Mouse (Mus musculus): Measurements from ENCODE around the gene Ptpre.
"Not testable (repeated sequence)": the region's sequence is repeated elsewhere in the genome, so short reads cannot be mapped to it uniquely, and the experiment has no call there.

Ptpre gene

GRCm38 (mm10) chr7:135650061-135650460 is 112.8 kb downstream of the Ptpre start:
- DNase-seq = no peak

DNA sequence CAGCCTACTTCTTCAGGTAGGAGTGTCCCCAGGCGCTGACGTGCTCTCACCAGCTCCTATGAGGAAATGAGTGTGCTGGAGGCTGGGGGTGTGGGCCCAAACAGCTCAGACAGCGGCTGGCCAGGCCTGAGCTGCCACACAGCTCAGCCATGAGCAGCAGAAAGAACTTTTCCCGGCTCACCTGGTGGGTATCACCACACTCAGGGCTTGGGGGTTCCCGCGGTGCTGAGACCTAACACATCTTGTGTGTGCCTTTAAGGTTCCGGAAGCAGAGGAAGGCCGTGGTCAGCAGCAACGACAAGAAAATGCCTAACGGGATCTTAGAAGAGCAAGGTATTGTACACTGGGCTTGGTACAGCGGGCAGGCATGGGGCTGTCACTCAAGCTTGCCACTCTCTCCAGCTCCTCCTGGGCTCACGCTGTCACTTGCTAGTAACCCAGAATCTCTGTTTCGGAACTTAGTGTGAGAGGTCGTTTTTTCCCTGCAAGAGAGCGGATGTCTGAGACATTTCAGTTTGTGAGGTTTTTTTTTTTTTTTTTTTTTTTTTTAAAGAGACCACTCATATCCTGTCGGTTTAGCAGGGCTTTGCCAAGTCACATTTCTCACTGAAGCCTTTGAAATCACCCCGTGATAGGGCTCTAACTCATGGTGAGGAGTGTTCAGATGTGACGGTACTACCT is 114.7 kb downstream of the Ptpre start:
- peak; percentile 29 for DNase-seq

- no peak for DNase-seq
Measured at GRCm38 (mm10) chr7:135652781-135653180, 115.5 kb downstream of the Ptpre start.

DNA sequence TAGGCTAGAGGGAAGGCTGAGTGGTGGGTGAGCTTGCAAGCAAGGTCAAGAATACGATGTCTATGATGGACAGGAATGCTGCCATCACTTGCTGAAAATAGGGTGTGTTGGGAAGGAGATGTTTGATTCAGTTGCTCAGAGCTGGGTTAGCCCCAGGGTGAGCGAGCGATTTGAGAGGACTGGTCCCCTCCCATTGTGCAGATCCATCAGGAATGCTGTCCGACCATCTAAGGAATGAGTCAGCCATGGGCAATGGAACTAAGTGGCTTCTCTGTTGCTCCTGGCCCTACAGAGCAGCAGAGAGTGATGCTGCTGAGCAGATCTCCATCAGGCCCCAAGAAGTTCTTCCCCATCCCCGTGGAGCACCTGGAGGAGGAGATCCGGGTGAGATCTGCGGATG is 116.3 kb downstream of the Ptpre start:
- DNase-seq = no peak

DNA sequence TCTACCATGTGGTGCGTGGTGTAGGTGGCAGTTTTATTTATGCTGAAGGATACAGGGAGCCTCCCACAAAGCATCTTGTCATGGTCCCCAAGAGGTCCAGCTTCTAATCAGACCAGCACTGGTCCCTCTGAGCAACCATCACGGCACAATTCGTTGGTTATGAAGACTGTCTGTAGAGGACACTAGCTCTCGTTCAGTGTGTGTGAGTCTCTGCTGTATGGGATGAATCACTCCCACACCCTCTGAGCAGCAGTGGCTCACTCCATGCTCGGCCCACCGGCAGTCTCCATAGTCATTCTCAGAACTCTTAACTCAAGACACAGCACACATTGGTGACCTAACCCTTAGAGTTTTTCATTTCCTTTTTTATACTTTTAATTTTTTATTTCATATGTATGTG is 117.0 kb downstream of the Ptpre start:
- DNase-seq = no peak

GRCm38 (mm10) chr7:135655113-135655512 is 117.8 kb downstream of the Ptpre start:
- DNase-seq = no peak

DNA sequence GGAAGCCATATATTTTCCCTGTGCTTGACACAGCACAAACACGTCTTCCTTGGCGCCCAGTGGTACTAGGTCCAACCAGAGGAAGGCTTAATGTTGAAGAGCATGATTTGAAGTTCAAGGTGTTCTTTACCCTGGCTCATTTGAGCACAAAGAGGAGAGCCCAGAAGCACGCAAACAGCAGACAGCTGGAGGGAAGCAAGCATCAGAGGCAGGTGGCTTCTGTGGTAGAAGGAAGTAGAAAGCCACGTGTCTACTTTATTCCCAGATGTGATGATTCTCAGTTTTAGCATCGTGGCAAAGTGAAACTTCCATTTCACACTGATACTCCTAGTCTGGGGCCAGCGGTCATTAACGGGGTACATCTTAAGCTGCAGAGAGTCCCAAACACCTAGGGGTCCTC is 120.9 kb downstream of the Ptpre start:
- DNase-seq = no peak

GRCm38 (mm10) chr7:135659314-135659935 is 122.1 kb downstream of the Ptpre start:
- DNase-seq = no peak

DNA sequence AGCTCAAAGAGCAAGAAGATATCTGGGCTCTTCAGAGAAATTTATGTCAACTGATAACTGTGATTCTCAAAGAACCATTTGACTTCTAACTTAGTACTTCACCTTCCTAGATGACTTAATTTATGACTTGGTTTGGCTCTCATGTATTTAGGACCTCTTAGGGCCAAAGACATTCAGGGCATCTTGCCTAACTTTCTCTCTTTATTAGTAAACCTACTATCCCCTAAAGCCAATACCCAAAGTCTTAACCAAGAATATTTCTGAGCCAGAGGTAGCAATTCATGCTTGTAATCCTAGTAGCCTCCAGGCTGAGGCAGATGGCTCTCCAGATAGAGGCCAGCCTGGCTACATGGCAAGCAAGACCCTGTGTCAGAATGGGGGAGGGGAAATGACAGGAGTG is 123.0 kb downstream of the Ptpre start:
- DNase-seq = no peak

DNA sequence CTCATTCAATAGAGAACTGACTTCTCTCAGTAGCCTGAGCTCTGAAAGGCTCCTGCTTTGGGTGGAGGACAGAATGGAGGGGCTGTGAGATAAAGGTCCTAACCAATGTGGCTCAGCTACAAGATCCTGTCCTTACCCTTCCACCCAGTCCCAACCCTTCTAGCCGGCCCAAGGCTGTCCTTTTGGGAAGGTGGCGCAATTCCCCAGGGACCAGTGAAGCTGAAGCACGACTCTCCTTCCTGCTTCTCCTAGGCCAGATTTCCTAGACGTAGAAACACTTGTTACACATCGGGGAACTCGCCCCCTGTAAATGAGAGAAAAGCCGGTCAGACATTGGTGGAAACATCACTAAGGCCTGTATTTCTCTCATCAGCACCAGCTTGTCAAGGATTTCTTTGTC is 126.9 kb downstream of the Ptpre start:
- DNase-seq = no peak

GRCm38 (mm10) chr7:135666314-135666713 is 129.0 kb downstream of the Ptpre start:
- DNase-seq = no peak

- DNase-seq = peak; percentile 84
Measured at GRCm38 (mm10) chr7:135668852-135669739, 131.8 kb downstream of the Ptpre start.

DNA sequence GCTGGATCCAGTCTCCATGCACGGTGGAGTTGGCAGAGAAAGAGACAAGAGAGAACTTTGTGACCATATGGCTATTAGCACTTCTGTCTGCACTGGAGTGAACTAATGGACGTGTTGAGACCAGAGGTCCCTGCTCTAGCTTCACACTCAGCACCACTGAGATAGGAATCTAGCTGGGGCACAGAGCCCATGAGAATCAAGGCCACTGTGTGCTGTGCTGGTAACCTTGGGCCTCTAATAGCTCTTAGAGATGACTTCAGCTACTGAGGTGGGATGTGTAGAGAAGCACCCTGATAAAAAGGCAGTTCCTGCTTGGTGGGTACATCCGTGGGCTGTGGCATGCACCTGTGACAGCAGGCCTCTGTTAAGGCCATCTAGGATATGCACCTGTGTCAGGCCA is 136.3 kb downstream of the Ptpre start:
- DNase-seq = no peak

- DNase-seq = peak; percentile 56
Measured at GRCm38 (mm10) chr7:135676722-135677121, 139.4 kb downstream of the Ptpre start.

GRCm38 (mm10) chr7:135680334-135680733 is 143.1 kb downstream of the Ptpre start:
- peak; percentile 86 for DNase-seq

- DNase-seq = not testable (repeated sequence)
Measured at GRCm38 (mm10) chr7:135684098-135684497, 146.8 kb downstream of the Ptpre start.

DNA sequence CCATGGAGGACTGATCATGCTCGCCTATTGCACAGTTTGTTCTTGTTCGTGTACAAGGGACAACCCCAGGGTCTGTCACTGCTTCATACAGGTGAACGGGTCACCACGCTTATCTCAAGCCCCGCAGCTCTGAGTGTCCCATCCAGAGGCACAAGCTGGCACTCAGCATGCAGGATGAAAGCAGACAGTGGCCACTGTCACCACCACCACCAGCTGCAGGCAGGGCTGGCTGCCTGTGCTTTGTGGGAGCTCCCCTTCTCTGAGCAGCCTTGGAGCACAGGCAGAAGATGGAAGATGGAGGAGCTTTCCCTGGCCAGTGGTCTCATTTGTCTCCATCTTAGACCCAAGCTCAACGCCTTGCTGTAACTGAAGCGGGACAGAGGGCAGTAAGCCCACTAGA is 147.7 kb downstream of the Ptpre start:
- no peak for DNase-seq

- DNase-seq = no peak
Measured at GRCm38 (mm10) chr7:135689396-135689795, 152.1 kb downstream of the Ptpre start.

DNA sequence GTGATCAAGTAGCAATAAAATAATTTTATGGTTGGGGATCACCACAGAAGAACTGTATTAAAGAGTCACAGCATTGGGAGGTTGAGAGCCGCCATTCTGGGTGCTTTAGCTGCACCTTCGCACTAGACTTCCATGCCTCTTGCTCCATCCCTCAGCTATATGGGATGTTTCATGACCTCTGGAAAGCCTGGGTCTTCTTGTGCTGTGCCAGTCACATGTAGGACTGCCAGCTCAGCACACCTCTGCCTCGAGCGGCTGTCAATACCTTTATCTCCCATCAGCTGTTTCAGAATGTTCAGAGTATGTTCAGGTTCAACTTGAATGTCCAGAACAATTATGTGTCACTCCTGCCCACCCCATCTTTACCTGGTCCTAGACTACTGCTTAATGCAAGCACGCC is 154.7 kb downstream of the Ptpre start:
- DNase-seq = no peak

GRCm38 (mm10) chr7:135694130-135694529 is 156.8 kb downstream of the Ptpre start:
- DNase-seq = no peak

DNA sequence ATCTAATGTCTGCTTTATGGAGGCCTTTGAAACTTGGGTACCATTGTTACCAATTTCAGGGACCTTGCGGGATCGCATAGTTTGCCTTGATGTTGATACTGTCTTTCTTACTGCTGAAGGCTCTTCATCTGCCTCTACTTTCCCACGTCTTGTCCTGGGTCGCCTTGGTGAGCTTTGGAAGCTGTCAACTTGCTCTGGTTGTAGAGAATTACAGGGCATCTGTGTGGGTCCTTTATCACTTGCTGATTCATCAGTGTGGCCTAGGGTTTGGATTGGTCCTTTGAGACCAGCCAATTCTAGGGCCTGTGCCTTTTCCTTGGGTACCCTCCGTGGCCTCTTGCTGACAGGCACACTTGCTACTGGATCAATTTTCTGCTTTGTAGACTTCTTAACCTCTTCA is 157.5 kb downstream of the Ptpre start:
- DNase-seq = no peak

DNA sequence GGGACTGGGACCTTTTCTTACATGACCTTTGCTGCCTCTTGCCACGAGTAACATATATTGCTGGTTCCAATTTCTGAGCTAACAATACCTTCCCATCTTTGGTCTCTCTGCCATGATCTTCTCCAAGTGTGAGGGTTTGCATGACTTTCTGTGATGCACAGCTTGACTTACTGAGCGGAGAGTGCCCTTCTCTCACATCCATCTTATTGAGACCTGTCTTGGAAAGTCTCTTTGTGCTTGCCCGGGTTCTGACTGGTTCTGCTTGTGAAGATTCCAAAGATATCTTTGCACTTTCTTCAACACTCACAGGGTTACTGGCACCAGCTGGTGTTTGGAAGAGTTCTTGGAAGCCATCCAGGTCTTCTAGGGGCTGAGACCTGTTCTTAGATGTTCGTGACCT is 158.8 kb downstream of the Ptpre start:
- DNase-seq = peak; percentile 28

DNA sequence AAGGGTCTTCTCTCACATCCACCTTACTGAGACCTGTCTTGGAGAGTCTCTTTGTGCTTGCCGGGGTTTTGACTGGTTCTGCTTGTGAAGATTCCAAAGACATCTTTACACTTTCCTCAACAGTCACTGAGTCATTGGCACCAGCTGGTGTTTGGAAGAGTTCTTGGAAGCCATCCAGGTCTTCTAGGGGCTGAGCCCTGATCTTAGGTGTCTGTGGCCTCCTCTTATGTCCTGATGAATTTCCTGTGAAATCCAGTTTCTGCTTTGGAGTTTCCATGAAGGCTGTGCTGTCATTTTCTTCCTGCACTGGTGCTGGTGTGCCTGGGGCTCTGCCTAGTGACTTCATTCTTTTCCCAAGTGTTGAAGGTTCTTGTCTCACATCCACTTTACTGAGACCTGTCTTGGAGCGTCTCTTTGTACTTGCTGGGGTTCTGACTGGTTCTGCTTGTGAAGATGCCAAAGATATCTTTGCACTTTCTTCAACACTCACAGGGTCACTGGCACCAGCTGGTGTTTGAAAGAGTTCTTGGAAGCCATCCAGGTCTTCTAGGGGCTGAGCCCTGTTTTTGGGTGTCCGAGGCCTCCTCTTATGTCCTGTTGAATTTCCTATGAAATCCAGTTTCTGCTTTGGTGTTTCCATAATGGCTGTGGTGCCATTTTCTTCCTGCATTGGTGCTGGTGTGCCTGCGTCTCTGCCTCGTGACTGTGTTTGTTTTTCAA is 159.9 kb downstream of the Ptpre start:
- DNase-seq = peak; percentile 82
